Mouse (Mus musculus): ENCODE measurements around the gene Cyp2f2.

Gene Cyp2f2

DNA sequence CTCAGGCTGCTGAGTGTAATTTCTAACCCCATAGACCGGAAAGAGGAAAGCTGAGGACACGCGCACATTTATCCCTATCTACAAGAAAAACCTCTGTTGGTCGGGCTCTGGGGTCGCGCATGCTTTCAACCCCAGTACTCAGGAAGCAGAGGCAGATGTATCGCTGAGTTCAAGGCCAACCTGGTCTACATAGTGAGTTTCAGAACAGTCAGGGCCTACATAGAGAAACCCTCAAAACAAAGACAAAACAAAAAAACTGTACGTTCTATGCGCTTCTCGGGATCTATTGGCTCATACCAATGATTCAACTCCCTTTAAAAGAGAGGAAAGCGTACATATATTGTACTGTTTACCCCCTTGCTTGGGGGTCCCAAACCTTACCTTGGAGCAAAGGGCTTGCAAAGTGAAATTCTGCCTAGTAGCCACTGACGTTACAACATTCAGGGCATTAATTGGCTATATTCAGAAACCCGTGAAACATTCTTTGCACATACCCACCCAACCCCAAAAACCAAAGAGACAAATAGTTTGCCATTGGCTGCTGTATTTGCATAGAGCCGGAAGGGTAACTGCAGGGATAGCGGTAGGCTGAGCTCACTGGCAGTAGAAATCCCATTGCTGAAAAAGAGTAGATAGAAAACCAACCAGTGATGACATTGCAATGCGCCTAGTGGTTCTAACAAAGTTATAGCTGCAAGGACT lies 59.7 kb downstream of the Cyp2f2 start:
- DNase-seq, result no peak

DNA sequence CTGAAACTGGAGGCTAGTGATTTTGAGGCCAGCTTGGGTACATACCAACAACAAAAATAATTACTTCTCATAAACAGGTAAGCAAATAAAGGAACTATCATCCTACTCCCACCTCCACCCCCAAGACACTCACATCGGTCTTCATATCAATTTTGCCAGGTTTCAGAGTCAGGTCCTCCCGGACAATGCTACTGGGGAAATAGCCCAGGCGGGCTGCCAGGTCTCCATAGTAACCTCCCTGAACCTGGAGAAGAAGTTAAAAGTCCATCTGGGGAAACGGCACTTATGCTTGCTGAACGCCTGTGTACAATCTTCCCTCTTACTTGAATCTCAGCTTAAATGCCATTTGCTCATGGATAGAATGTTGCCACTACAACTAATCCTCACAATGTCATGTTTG lies 60.3 kb downstream of the Cyp2f2 start:
- DNase-seq, result no peak

DNA sequence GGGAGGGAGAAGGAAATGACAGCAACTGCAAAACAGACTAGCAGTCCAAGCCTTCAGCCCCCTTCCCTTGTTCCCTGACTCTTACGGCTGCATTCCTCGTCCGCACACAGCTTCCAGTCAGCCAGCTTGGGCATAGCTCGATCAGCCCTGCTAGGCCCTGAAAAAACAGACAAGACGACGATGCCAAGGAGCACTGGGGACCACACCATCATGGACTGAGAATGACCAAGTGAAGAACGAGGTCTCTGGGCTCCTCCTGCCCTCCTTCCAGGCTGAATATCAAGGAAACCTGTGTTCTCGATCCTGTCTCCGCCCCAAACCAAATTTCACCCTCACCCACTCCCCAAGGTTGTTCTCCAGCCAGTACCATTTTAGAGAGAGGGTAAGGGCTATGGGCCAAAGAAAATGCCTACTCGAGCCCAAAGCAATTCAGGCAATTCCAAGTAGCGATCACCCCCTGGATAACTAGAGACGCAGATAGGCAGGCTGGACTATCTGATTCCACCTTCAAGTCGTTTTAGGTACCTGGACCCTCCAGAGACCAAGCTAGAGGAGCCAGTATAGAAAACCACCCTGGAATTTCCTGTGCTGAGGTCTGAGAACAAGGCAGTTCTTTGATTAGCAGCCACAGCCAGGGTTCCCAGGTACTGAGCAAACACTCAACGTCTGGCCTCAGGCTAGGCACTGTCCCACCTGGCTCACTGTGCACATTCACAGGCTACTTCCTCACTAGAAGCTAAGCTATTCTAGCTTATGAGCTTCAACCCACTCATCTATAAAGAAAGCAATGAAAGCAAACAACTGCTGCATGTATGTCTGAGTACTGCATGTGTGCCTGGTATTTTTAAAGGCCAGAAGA lies 61.4 kb downstream of the Cyp2f2 start, which contains the start of the genes Gm21983 and Mia:
Gm21983 (minus strand) TSS at position 250 of the 859 bp plus-strand sequence.
Mia (minus strand) TSS at position 321 of the 859 bp plus-strand sequence.
- no peak for DNase-seq

DNA sequence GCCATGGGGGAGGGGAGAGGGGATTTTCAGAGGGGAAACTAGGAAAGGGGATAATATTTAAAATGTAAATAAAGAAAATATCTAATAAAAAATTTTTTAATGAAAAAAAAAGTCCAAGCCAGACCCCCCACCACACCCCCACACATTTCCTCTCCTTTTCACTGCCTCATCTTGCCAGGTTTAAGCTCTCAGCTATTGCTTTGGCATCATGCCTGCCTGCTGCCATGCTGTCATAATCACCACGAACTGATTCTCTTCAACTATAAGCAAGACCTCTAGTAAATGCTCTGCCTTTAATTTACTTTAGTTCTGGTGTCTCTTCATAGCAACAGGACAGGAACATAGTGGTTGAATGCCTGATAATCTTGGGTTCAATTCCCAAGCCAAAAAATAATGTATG lies 62.8 kb downstream of the Cyp2f2 start:
- no peak for DNase-seq

Measured in thymus, postnatal 25 days (tissue).